Mouse (Mus musculus): Measurements from ENCODE around the gene Ssc5d. TPM values are rescaled to one million over a fixed set of nuclear protein-coding genes. Genes with fewer than 3 reads are reported as not detected.
A peak's percentile ranks its signal among the peaks of the same experiment; 100 is the strongest.

The Ssc5d gene
- polyA plus RNA-seq, 2 experiments, result 0.03 to 0.12 TPM

DNA sequence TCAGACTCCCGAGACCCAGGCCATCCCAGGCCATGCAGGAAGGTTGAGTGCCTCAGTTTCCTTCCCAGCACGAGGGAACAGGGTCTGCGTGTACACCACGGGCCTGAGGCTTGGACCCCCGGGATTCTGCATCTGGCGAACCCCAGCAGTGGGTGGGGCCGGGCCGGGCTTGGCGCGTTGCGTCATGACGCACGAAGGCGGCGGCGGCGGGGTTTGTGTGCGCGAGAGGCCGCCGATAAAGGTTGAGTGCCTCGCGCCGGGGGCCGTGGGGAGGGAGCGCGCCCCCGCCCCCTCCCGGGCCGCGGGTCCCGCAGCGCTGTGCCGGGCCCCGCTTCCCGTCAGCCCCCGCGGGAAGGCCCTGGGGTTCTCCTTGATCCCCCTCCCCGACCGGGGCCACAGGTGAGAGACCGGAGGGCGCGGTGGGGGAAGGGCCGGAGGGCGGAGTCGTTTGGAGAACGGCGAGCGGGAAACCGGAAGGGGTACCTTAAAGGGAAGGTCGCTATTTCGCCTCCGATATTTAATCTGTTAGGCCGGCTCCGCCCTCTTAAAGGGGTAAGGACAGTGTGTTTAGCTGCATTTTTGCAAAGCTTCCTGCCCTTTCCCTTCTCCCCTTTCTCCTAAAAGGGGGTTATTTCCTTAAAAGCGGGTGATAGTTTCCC, 10.4 kb upstream of the Ssc5d start, which contains the start of gene Zfp628:
Gene Zfp628 (plus strand): TSS at position 211 of the 659 bp plus-strand sequence.
- DNase-seq (ENCODE audit: low read depth in 3 of 3, low spot score in 3 of 3) (peak; percentile 86 to 89 (median 87)), ATAC-seq (ENCODE audit: insufficient read depth) (peak; percentile 89)
- peak within 1 kb of the TSS; percentile 78 for H3K27ac ChIP-seq
- WGBS (ENCODE audit: insufficient replicate concordance), result under 1% methylated on average over 54 of the region's 56 CpGs
- TF ChIP-seq CTCF (IDR thresholded peaks at IDR 0.05; ENCODE audit: low read depth), result no peak
- no peak for TF ChIP-seq EP300 (IDR thresholded peaks at IDR 0.05; ENCODE audit: low read depth)
- H3K9ac ChIP-seq (replicated peaks), result peak within 1 kb of the TSS; percentile 69
- H3K36me3 ChIP-seq (replicated peaks; ENCODE audit: control insufficient read depth, insufficient read depth, low read depth), result peaks cover 12% of the 10 kb centered on the region; the same call in 1 of the 2 replicates
- no peaks in the 10 kb centered on the region for H3K9me3 ChIP-seq (ENCODE audit: control insufficient read depth, low read length)
- peaks cover 8 to 14% of the 10 kb centered on the region in 2 experiments for H3K4me1 ChIP-seq (replicated peaks; ENCODE audit: control insufficient read depth in 2 of 2, insufficient read depth in 2 of 2, low read length in 1 of 2)
- peak within 1 kb of the TSS; percentile 72 to 100 for H3K4me3 ChIP-seq (ENCODE audit: insufficient read depth in 1 of 2, low read depth in 2 of 2, low read length in 2 of 2)
- peak within 1 kb of the TSS; percentile 77 for H3K4me2 ChIP-seq (ENCODE audit: low read depth)
- H3K27me3 ChIP-seq (ENCODE audit: control insufficient read depth, insufficient read depth, low read length), result no peaks in the 10 kb centered on the region

DNA sequence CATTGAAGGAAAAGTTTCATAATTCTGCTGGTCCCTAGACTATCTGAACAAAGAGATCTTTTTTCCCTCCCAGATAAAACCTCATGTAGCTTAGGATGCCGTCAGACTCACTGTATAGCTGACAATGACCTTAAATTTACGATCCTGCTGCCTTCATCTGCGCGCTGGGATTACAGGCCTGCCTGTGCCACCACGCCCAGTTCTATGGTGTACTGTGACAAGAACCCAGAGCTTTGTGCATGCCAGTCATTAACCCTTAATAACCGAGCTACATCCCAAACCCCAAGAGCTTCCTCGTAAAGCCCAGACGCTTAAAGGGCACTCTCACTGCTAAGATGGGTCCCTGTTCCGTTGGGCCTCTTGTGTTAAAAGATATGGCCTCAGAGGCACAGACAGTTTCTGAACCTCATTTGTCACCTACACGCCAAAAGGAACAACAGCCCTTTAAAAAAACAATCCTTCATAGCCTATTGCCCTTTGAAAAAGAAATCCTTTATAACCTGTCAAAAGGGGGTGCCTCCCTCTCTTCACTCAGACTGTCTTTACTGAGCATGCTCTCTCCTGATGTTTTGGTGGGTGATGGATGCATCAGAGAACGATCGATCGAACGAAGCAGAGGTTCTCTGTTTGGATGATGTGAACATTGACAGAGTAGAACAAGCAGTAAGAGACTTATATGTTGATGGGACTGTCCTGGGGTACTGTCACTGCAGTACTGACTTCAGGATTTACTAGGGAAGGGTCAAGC, 9.7 kb upstream of the Ssc5d start:
- ATAC-seq (ENCODE audit: insufficient read depth), result peak; percentile 62
- peak overlapping the region; percentile 77 for H3K4me2 ChIP-seq (ENCODE audit: low read depth)
- DNase-seq (ENCODE audit: low read depth in 3 of 3, low spot score in 3 of 3), result peak in 2 of 3 experiments; percentile 26 to 35
- peak overlapping the region; percentile 78 for H3K27ac ChIP-seq
- H3K4me3 ChIP-seq (ENCODE audit: insufficient read depth in 1 of 2, low read depth in 2 of 2, low read length in 2 of 2), result peak overlapping the region; percentile 72 to 100
- no peaks in the 10 kb centered on the region for H3K9me3 ChIP-seq (ENCODE audit: control insufficient read depth, low read length)
- no peaks in the 10 kb centered on the region for H3K27me3 ChIP-seq (ENCODE audit: control insufficient read depth, insufficient read depth, low read length)
- peak overlapping the region; percentile 69 for H3K9ac ChIP-seq (replicated peaks)
- 18% methylated on average over 14 of the region's 14 CpGs for WGBS (ENCODE audit: insufficient replicate concordance)
- peaks cover 8 to 14% of the 10 kb centered on the region in 2 experiments for H3K4me1 ChIP-seq (replicated peaks; ENCODE audit: control insufficient read depth in 2 of 2, insufficient read depth in 2 of 2, low read length in 1 of 2)
- peaks cover 16% of the 10 kb centered on the region for H3K36me3 ChIP-seq (replicated peaks; ENCODE audit: control insufficient read depth, insufficient read depth, low read depth)
- TF ChIP-seq EP300 (IDR thresholded peaks at IDR 0.05; ENCODE audit: low read depth) (no peak), CTCF (IDR thresholded peaks at IDR 0.05; ENCODE audit: low read depth) (no peak)

DNA sequence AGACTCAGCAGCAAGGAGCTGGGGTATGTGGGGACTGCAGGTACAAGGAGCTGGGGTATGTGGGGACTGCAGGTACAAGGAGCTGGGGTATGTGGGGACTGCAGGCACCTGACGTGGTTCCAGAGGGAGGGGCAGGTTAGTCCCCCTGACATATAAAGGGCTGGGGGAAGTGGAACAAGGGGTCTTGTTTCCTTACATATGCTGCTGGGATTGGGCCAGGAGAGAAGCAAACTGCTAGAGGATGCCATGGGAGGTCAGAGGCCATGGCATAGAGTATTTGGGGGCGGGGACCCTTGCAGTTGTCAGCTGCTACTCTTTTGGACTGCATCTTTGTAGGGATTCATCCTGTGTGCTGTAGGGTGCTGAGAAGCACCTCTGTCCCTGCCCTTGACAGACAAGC, 8.1 kb upstream of the Ssc5d start:
- H3K36me3 ChIP-seq (replicated peaks; ENCODE audit: control insufficient read depth, insufficient read depth, low read depth), result peaks cover 16% of the 10 kb centered on the region
- DNase-seq (ENCODE audit: low read depth in 3 of 3, low spot score in 3 of 3) (no peak), ATAC-seq (ENCODE audit: insufficient read depth) (no peak)
- peaks cover 8 to 14% of the 10 kb centered on the region in 2 experiments for H3K4me1 ChIP-seq (replicated peaks; ENCODE audit: control insufficient read depth in 2 of 2, insufficient read depth in 2 of 2, low read length in 1 of 2)
- H3K27me3 ChIP-seq (ENCODE audit: control insufficient read depth, insufficient read depth, low read length), result peaks cover under 1% of the 10 kb centered on the region; the same call in 1 of the 2 replicates
- TF ChIP-seq CTCF (IDR thresholded peaks at IDR 0.05; ENCODE audit: low read depth), result no peak
- no peak overlapping the region for H3K4me2 ChIP-seq (ENCODE audit: low read depth)
- H3K4me3 ChIP-seq (ENCODE audit: insufficient read depth in 1 of 2, low read depth in 2 of 2, low read length in 2 of 2), result no peak overlapping the region
- no peak overlapping the region for H3K27ac ChIP-seq
- no peaks in the 10 kb centered on the region for H3K9me3 ChIP-seq (ENCODE audit: control insufficient read depth, low read length)
- H3K9ac ChIP-seq (replicated peaks), result no peak overlapping the region
- WGBS (ENCODE audit: insufficient replicate concordance), result 85% methylated on average over 2 of the region's 2 CpGs

DNA sequence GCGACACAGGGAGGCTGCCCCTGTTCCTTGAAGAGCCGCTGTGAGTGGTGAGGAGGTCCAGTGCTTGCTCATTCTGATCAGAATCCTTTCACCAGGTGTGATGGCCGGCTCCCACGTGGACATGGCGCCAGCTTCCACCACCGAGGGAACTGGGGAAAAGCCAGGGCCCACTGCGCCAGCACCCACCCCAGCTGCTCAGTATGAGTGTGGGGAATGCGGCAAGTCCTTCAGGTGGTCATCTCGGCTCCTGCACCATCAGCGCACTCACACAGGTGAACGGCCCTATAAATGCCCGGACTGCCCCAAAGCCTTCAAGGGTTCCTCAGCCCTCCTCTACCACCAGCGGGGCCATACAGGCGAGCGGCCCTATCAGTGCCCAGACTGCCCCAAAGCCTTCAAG, 6.9 kb upstream of the Ssc5d start:
- Histone ChIP-seq H3K9ac (replicated peaks) (no peak overlapping the region), H3K4me3 (ENCODE audit: insufficient read depth in 1 of 2, low read depth in 2 of 2, low read length in 2 of 2) (no peak overlapping the region), H3K4me2 (ENCODE audit: low read depth) (no peak overlapping the region), H3K4me1 (replicated peaks; ENCODE audit: control insufficient read depth in 2 of 2, insufficient read depth in 2 of 2, low read length in 1 of 2) (peaks cover 8 to 14% of the 10 kb centered on the region in 2 experiments), H3K27me3 (ENCODE audit: control insufficient read depth, insufficient read depth, low read length) (peaks cover 12% of the 10 kb centered on the region), H3K36me3 (replicated peaks; ENCODE audit: control insufficient read depth, insufficient read depth, low read depth) (peaks cover 16% of the 10 kb centered on the region), H3K27ac (no peak overlapping the region), H3K9me3 (ENCODE audit: control insufficient read depth, low read length) (no peaks in the 10 kb centered on the region)
- WGBS (ENCODE audit: insufficient replicate concordance), result 87% methylated on average over 15 of the region's 15 CpGs
- TF ChIP-seq EP300 (IDR thresholded peaks at IDR 0.05; ENCODE audit: low read depth), result no peak
- no peak for TF ChIP-seq CTCF (IDR thresholded peaks at IDR 0.05; ENCODE audit: low read depth)
- no peak for ATAC-seq (ENCODE audit: insufficient read depth)
- DNase-seq (ENCODE audit: low read depth in 3 of 3, low spot score in 3 of 3), result no peak

DNA sequence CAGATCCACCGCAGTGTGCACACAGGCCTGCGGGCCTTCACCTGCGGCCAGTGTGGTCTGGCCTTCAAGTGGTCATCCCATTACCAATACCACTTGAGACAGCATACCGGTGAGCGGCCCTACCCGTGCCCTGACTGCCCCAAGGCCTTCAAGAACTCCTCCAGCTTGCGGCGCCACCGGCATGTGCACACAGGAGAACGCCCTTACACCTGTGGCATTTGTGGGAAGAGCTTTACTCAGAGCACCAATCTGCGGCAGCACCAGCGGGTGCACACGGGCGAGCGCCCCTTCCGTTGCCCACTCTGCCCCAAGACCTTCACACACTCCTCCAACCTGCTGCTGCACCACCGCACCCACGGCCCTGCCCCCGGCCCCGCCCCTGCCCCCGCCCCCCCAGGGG, 6.5 kb upstream of the Ssc5d start:
- 91% methylated on average over 21 of the region's 21 CpGs for WGBS (ENCODE audit: insufficient replicate concordance)
- Histone ChIP-seq H3K27ac (no peak overlapping the region), H3K9me3 (ENCODE audit: control insufficient read depth, low read length) (no peaks in the 10 kb centered on the region), H3K4me1 (replicated peaks; ENCODE audit: control insufficient read depth in 2 of 2, insufficient read depth in 2 of 2, low read length in 1 of 2) (peaks cover 8 to 14% of the 10 kb centered on the region in 2 experiments), H3K9ac (replicated peaks) (no peak overlapping the region), H3K27me3 (ENCODE audit: control insufficient read depth, insufficient read depth, low read length) (peaks cover 16% of the 10 kb centered on the region), H3K36me3 (replicated peaks; ENCODE audit: control insufficient read depth, insufficient read depth, low read depth) (peaks cover 16% of the 10 kb centered on the region), H3K4me3 (ENCODE audit: insufficient read depth in 1 of 2, low read depth in 2 of 2, low read length in 2 of 2) (no peak overlapping the region), H3K4me2 (ENCODE audit: low read depth) (no peak overlapping the region)
- no peak for TF ChIP-seq CTCF (IDR thresholded peaks at IDR 0.05; ENCODE audit: low read depth)
- no peak for TF ChIP-seq EP300 (IDR thresholded peaks at IDR 0.05; ENCODE audit: low read depth)
- ATAC-seq (ENCODE audit: insufficient read depth), result no peak
- no peak for DNase-seq (ENCODE audit: low read depth in 3 of 3, low spot score in 3 of 3)

All from liver, embryonic 14.5 days (tissue).